ENCODE assay signal across 9 mouse cellular contexts in the genomic region with DNA sequence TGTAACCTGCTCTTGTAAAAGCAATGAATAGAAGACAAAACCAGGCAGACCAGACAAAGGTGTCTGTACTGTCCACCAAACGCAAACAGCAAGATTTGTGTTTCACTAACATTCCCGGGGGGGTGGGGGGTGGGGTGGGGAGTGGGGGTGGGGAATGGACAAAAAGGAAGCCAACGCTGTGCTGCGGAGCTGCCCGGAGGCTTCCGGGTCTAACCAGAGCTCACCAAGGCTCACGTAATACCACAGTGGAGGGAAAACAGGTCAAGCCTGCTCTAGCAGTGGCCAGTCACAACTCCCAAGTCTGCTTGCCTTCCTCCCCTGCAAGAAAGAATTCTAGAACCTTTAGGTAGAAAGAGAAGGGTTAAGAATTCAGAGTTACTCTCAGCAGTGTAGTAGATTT. TPM values are rescaled to one million over a fixed set of nuclear protein-coding genes. Genes with fewer than 3 reads are reported as not detected.
A peak's percentile ranks its signal among the peaks of the same experiment; 100 is the strongest.
DNase-seq lines count a peak whose midpoint lies in the region; ATAC-seq and TF ChIP-seq lines count a peak whose summit lies in the region.
"Had no signal": no experiment of that assay in that cellular context is flagged by ENCODE, and none has a peak within 500 bp of the region (broad histone marks: within the 10 kb centered on the region; RNA-seq: fewer than 3 reads in every experiment).

No protein-coding gene starts in this region.

- no peak for TF ChIP-seq CTCF in intestine, postnatal 0 days (IDR thresholded peaks at IDR 0.05; ENCODE audit: low read depth)

- no peak overlapping the region for H3K4me3 ChIP-seq in heart, embryonic 15.5 days
- H3K4me3 ChIP-seq in embryonic facial prominence, embryonic 15.5 days (replicated peaks): peak overlapping the region; percentile 54; the same call in 1 of the 2 replicates
- H3K4me3 ChIP-seq in intestine, postnatal 0 days (ENCODE audit: low read depth, low read length): no peak overlapping the region
- no peak overlapping the region; the same call in 1 of the 2 replicates for H3K4me3 ChIP-seq in midbrain, embryonic 16.5 days (ENCODE audit: low read depth, low read length)

- H3K9ac ChIP-seq in heart, embryonic 15.5 days: peak overlapping the region; percentile 65; the same call in 1 of the 2 replicates
- H3K9ac ChIP-seq in embryonic facial prominence, embryonic 15.5 days: no peak overlapping the region
- H3K9ac ChIP-seq in intestine, postnatal 0 days (ENCODE audit: low read depth, low read length): no peak overlapping the region
- H3K9ac ChIP-seq in midbrain, embryonic 16.5 days (ENCODE audit: low read depth, low read length): 0 out of 2 replicates have a peak overlapping the region, but pooled peaks have one; percentile 75

- peak overlapping the region; percentile 88 for H3K4me2 ChIP-seq in heart, embryonic 15.5 days
- 0 out of 2 replicates have a peak overlapping the region, but pooled peaks have one; percentile 88 for H3K4me2 ChIP-seq in embryonic facial prominence, embryonic 15.5 days (replicated peaks)
- peak overlapping the region; percentile 83 for H3K4me2 ChIP-seq in intestine, postnatal 0 days (replicated peaks; ENCODE audit: low read depth)
- peak overlapping the region; percentile 85 for H3K4me2 ChIP-seq in midbrain, embryonic 16.5 days (ENCODE audit: low read length)

- no peak for DNase-seq in heart, adult 18-20 months
- DNase-seq in spleen, adult 12 weeks (ENCODE audit: low spot score): no peak
- no peak for DNase-seq in left cerebral cortex, adult 18-20 months (ENCODE audit: low spot score in 2 of 2)
- DNase-seq: layer of hippocampus, postnatal 36 days had no signal

- no peaks in the 10 kb centered on the region for H3K27me3 ChIP-seq in heart, embryonic 15.5 days
- H3K27me3 ChIP-seq in embryonic facial prominence, embryonic 15.5 days: no peaks in the 10 kb centered on the region
- H3K27me3 ChIP-seq in intestine, postnatal 0 days (replicated peaks; ENCODE audit: control insufficient read depth, insufficient read depth, low read length): no peaks in the 10 kb centered on the region
- no peaks in the 10 kb centered on the region for H3K27me3 ChIP-seq in midbrain, embryonic 16.5 days (ENCODE audit: control insufficient read depth, insufficient read depth, low read depth, low read length)

- peak overlapping the region; percentile 100 for H3K27ac ChIP-seq in heart, embryonic 15.5 days
- H3K27ac ChIP-seq in embryonic facial prominence, embryonic 15.5 days (replicated peaks): no peak overlapping the region
- peak overlapping the region; percentile 90 for H3K27ac ChIP-seq in intestine, postnatal 0 days (ENCODE audit: low read depth, low read length)
- peak overlapping the region; percentile 90 for H3K27ac ChIP-seq in midbrain, embryonic 16.5 days (ENCODE audit: low read length)

- WGBS in heart, embryonic 15.5 days: 66% methylated on average over 7 of the region's 7 CpGs
- 54% methylated on average over 7 of the region's 7 CpGs for WGBS in embryonic facial prominence, embryonic 15.5 days
- 55% methylated on average over 7 of the region's 7 CpGs for WGBS in intestine, postnatal 0 days
- WGBS in midbrain, embryonic 16.5 days: 66% methylated on average over 7 of the region's 7 CpGs

- ATAC-seq in heart, embryonic 15.5 days (replicated peaks; ENCODE audit: insufficient number of reproducible peaks, insufficient read depth, low FRiP score, low read depth): no peak
- ATAC-seq in embryonic facial prominence, embryonic 15.5 days (ENCODE audit: insufficient number of reproducible peaks, low FRiP score, low TSS enrichment, low read depth): no peak
- no peak for ATAC-seq in intestine, postnatal 0 days
- ATAC-seq in midbrain, embryonic 16.5 days: no peak
- no peak for ATAC-seq in frontal cortex, adult (ENCODE audit: low TSS enrichment)

- no peaks in the 10 kb centered on the region for H3K9me3 ChIP-seq in heart, embryonic 15.5 days (replicated peaks)
- H3K9me3 ChIP-seq in embryonic facial prominence, embryonic 15.5 days (replicated peaks): no peaks in the 10 kb centered on the region
- no peaks in the 10 kb centered on the region for H3K9me3 ChIP-seq in intestine, postnatal 0 days (ENCODE audit: control insufficient read depth)
- no peaks in the 10 kb centered on the region for H3K9me3 ChIP-seq in midbrain, embryonic 16.5 days (replicated peaks; ENCODE audit: control insufficient read depth, low read length, poor library complexity, severe bottlenecking)

- H3K36me3 ChIP-seq in heart, embryonic 15.5 days: no peaks in the 10 kb centered on the region
- H3K36me3 ChIP-seq in embryonic facial prominence, embryonic 15.5 days: no peaks in the 10 kb centered on the region
- H3K36me3 ChIP-seq in intestine, postnatal 0 days (ENCODE audit: control insufficient read depth, insufficient read depth): no peaks in the 10 kb centered on the region
- no peaks in the 10 kb centered on the region for H3K36me3 ChIP-seq in midbrain, embryonic 16.5 days (ENCODE audit: control insufficient read depth, insufficient read depth, low read length)

- H3K4me1 ChIP-seq in heart, embryonic 15.5 days (replicated peaks): peaks cover 28% of the 10 kb centered on the region
- H3K4me1 ChIP-seq in embryonic facial prominence, embryonic 15.5 days: peaks cover 24% of the 10 kb centered on the region
- 0 out of 2 replicates have a peak, but pooled peaks cover 5% of the 10 kb centered on the region for H3K4me1 ChIP-seq in intestine, postnatal 0 days (replicated peaks; ENCODE audit: control insufficient read depth, insufficient read depth, low read length)
- peaks cover 26% of the 10 kb centered on the region for H3K4me1 ChIP-seq in midbrain, embryonic 16.5 days (ENCODE audit: control insufficient read depth, insufficient read depth, low read length)

RNA-seq across cellular contexts. Expression of a gene that starts 30.9 kb away (rescaled TPM):
- 921 and 1,308 TPM in 2 replicates for polyA plus RNA-seq in heart, embryonic 15.5 days (2015; fragmentation: Nextera tagmentation; extraction: Ambion mirVana)
- 100 to 1,000 TPM; 286 to 296 TPM for total RNA-seq in heart, adult 18-20 months (2021)
- polyA plus RNA-seq in embryonic facial prominence, embryonic 15.5 days (2015; fragmentation: Nextera tagmentation; extraction: Ambion mirVana): 2,143 and 2,279 TPM in 2 replicates
- polyA plus RNA-seq in intestine, postnatal 0 days (2015; fragmentation: Nextera tagmentation; extraction: Ambion mirVana): 1,513 and 1,605 TPM in 2 replicates
- polyA plus RNA-seq in midbrain, embryonic 16.5 days (2015; fragmentation: Nextera tagmentation; extraction: Ambion mirVana): 4,277 and 4,299 TPM in 2 replicates
- total RNA-seq in left cerebral cortex, adult 18-20 months (2021): 1,000 to 10,000 TPM; 1,195 to 1,258 TPM

RNA-seq across cellular contexts. Expression of a gene that starts 43.9 kb away (rescaled TPM):
- polyA plus RNA-seq in heart, embryonic 15.5 days (2015; fragmentation: Nextera tagmentation; extraction: Ambion mirVana): 0.42 and 0.66 TPM in 2 replicates
- not detected for total RNA-seq in heart, adult 18-20 months (2021)
- 0.98 and 1.1 TPM in 2 replicates for polyA plus RNA-seq in embryonic facial prominence, embryonic 15.5 days (2015; fragmentation: Nextera tagmentation; extraction: Ambion mirVana)
- polyA plus RNA-seq in intestine, postnatal 0 days (2015; fragmentation: Nextera tagmentation; extraction: Ambion mirVana): 0.14 and 0.16 TPM in 2 replicates
- polyA plus RNA-seq in midbrain, embryonic 16.5 days (2015; fragmentation: Nextera tagmentation; extraction: Ambion mirVana): 1.2 and 1.3 TPM in 2 replicates
- total RNA-seq in left cerebral cortex, adult 18-20 months (2021): not detected

Comparison
In these comparisons a context has a peak if more than half of its experiments do, and no peak if none do; other contexts are left out.
1. H3K9ac ChIP-seq: peak in heart, embryonic 15.5 days (single experiment) and midbrain, embryonic 16.5 days (single experiment); none in embryonic facial prominence, embryonic 15.5 days (single experiment) and intestine, postnatal 0 days (single experiment).
2. Peak in every context shown above with its lines, with median percentiles within 50 percentile points of each other: H3K4me2 ChIP-seq.